Mouse (Mus musculus) R1 (cell line): ENCODE measurements around the gene Hdgf.

Experiments used
- DNase-seq: peaks from one replicate; pipeline ENCODE4 v3.0.0-alpha.2; 2018; ENCODE audit warnings: low read depth, low spot score

The Hdgf gene

GRCm38 (mm10) chr3:87945781-87946540 lies 39.8 kb downstream of the Hdgf start:
- no peak for DNase-seq

- no peak for DNase-seq
Measured at GRCm38 (mm10) chr3:87946541-87946860, 40.4 kb downstream of the Hdgf start.

DNA sequence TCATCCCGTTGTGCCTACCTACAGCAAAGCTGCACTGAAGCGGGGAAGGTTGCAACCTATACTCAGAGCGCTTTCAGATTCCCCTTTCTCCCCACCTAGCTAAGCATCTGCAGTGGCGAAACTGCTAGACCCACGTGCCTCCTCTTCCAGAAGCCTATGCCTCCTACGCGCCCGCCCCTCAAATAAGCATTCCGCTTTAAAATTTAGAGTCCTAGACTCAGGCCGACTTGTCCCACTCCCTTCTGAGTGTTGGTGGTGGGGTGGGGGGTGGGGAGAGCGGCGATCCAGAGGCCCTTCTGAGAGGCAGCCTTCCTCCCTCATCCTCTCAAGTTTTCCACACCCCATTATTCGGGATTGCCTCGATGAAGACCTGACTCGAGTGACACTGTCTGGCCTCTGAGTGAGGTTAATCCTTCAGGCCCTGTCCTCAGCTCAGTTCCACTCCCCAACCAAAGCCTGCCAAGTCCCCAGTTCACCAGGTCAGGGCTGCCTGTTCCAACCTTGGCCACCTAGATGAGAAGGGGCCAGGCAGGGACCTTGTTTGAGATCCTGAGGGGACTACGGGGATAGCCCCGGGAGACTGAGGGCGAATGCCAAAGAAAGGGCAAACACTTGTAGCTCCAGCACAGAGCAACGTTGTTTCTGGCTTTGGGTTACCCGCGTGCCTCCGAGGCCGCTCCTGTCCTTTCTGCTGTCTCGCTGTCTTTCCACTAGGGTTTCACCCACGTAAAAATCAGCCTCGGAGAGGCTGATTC lies 41.1 kb downstream of the Hdgf start:
- no peak for DNase-seq

DNA sequence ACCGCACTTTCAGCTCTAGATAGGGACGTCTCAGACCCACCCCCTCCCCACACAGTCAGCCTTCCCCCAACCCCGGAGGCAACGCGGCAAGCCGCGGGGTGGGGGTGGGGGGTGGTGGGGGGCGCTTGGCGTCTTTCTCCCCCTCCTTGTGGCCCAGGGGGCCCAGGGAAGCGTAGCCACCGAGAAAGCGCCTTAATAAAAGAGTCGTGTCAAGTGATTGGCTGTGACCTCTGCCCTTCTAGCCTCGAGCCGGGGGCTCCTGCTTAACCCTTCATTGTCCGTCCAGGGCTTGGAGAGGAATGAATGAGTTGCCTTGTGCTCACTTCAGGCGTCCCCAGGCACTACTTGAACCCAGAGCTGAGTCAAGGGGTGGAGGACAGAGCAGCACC lies 41.7 kb downstream of the Hdgf start:
- DNase-seq, result peak; percentile 51

- peak; percentile 73 for DNase-seq
Measured at GRCm38 (mm10) chr3:87948378-87949265, 42.5 kb downstream of the Hdgf start, which contains the start of gene Crabp2. Gene Crabp2, plus strand, starts transcription at chr3:87948666.

- no peak for DNase-seq
Measured at GRCm38 (mm10) chr3:87949266-87949954, 43.3 kb downstream of the Hdgf start.

- peak; percentile 46 for DNase-seq
Measured at GRCm38 (mm10) chr3:87949955-87950515, 43.9 kb downstream of the Hdgf start.

DNA sequence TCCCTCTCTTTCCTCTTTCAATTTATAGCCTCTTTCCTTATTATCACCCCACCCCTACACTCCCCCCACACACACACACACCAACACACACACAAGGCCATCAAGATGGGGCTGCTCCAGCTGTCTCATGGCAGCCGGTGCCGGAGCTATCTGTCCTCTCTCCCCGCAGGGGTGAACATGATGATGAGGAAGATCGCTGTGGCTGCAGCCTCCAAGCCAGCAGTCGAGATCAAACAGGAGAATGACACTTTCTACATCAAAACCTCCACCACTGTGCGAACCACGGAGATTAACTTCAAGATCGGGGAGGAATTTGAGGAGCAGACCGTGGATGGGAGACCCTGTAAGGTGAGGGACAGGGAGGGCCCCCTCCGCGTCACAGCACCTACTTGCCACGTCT lies 45.8 kb downstream of the Hdgf start:
- no peak for DNase-seq

DNA sequence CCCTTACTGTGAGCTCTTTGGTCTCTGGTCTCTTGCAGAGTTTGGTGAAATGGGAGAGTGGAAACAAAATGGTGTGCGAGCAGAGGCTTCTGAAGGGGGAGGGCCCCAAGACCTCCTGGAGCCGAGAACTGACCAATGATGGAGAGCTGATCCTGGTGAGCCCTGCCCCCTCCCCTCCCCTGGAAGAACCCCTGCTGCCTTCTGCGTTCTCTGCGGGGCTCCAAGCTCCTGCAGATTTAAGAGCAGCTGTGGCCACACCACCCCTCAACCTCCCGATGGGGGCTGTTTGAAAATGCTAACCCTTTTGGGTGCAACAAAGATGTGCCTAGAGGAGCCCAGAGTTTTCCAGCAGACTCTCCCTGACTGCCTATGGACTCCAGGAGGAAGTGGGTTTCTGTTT lies 46.3 kb downstream of the Hdgf start:
- peak; percentile 53 for DNase-seq

DNA sequence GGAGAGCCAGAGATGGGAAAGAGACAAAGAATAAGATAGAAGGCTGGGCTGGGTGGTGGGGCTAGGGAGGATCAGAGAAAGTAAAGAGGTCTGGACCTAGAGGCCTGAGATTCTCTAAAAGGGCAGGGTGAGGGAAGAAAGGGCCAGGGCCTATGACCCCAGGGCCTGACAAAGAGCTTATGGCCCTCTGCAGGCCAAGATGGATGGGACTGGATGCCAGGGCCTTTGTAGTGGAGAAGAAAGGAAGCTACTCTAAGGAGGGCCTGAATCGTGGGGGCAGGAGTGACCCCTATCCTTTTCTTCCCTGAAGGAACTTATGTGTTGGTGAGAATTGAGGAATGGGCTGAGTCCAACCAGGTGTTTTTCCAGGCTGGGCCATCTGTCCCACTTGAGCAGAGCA lies 51.9 kb downstream of the Hdgf start:
- DNase-seq, result no peak

GRCm38 (mm10) chr3:87958476-87958875 lies 52.4 kb downstream of the Hdgf start:
- no peak for DNase-seq

DNA sequence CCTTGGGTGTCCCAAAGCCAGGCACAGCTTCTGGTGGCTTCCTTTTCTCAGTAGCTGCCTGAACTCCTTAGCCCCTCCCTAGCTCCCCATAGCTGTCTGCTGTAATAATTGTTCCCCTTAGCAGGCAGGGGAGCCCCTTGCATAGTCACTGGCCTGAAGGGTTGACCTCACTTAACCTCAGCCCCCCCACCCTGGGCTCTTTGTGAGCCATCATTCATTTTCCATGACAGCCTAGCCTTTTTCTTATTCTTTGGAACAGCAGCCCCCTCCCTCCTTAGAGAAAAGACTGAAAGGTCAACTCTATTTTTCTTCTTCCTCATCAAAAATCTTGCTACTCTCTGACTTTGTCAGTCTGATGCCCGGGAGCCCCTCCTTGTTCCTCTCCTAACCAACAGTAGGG lies 52.8 kb downstream of the Hdgf start:
- DNase-seq, result no peak

DNA sequence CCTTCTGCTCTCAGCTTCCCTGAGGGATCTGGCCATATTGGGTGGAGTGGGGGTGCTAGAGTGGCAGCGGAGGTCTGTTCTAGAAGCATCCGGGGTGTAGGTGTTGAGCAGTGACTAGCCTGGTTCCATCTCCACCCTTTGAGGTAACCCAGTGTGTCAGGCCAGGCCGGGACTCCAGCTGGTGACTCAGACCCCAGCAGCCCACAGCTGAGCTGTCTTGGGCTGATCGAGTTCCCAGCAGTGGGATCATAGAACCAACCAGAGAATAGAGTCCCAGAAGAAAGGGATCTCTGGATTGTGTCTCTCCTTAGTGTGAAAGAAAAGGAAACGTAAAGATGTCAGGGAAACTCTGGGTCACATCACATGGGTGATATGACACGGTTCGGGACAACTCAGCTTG lies 53.2 kb downstream of the Hdgf start:
- no peak for DNase-seq

DNA sequence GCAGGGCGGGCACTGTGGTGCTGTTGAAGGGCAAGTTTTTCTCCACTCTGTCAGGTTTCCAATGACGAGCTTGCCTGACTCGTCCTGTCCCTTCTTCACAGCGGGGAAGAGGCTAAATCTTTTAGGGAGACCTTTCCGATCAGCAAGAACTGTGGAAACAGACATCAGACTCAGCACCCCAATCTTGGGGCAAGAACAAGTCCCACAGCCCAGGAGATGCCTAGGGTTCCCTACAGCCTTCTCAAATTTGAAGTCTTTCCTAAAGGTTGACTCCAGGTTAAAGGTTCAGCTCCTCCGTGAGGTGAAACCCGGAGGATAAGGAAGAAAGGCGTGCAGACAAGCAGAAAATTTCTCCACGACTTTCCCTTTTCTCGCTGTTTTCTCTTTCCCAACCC lies 54.1 kb downstream of the Hdgf start:
- DNase-seq, result no peak

GRCm38 (mm10) chr3:87960586-87961191 lies 54.6 kb downstream of the Hdgf start:
- DNase-seq, result peak; percentile 98
